Mouse (Mus musculus) embryonic fibroblast, embryonic 13.5 days (primary cell): ENCODE measurements around the gene Trpc1.

Experiments
- CTCF ChIP-seq: IDR thresholded peaks from 2 replicates; pipeline ENCODE4 v1.5.1; 2011; ENCODE audit warnings: mild to moderate bottlenecking, control low read depth, low read length, moderate library complexity, borderline replicate concordance; ENCODE audit not compliant: insufficient read depth
- POLR2A ChIP-seq: IDR thresholded peaks from 2 replicates; pipeline ENCODE4 v1.6.1; 2011; ENCODE audit warnings: low read depth, mild to moderate bottlenecking, control low read depth, low read length, moderate library complexity

DNA sequence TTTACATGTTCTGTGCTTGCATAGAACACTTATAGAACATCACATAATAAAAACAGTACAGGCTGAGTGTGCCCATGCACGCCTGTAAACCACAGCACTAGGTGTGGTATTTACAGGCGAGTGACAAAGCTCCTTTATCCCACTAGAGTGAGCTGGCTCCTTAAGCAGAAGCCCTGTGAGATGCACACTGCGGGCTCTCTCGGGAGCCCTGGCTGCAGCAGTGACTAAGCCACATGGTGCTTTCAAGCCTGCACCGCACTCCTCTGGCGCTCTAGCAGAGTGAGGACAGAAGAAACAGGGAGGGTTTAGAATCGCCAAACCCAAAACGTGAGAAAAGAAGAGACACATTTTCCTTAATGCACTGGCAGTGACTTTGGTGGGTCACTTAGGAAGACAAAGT, 37.6 kb downstream of the Trpc1 start:
- no peak for TF ChIP-seq CTCF
- no peak for TF ChIP-seq POLR2A
